Mouse (Mus musculus): Measurements from ENCODE around the gene Evl. TPM values are rescaled to one million over a fixed set of nuclear protein-coding genes. Genes with fewer than 3 reads are reported as not detected.

The Evl gene
- total and polyA plus RNA-seq, 2 experiments from 2014 or later: 178 to 231 TPM

DNA sequence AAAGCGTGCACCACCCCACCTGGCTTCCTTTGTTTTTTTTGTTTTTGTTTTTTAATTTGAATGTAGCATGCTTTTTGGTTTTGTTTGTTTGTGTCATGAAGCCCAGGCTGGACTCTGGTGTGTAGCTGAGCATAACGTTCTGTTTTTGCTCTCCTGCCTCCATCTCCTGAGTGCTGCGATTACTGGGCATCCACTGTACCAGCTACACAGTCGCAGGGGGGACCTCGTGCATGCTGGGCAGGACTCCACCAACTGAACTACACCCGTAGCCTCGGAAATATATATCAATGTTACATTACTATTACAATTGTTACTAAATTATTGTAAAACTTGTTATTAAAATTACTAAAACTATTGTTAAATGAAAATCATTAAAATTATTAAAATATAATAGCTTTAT lies 183.3 kb downstream of the Evl start:
- H3K9me3 ChIP-seq (ENCODE audit: low read length): no peaks in the 10 kb centered on the region
- H3K36me3 ChIP-seq (ENCODE audit: insufficient read depth, low read length): no peaks in the 10 kb centered on the region
- H3K27me3 ChIP-seq (ENCODE audit: insufficient read depth, low read length): no peaks in the 10 kb centered on the region
- no peak overlapping the region for H3K4me2 ChIP-seq (ENCODE audit: low read depth, low read length)
- no peak overlapping the region for H3K4me3 ChIP-seq (ENCODE audit: low read length)
- whole genome bisulfite sequencing: 90% methylated on average over 7 of the region's 7 CpGs
- H3K4me1 ChIP-seq (ENCODE audit: insufficient read depth, low read length): no peaks in the 10 kb centered on the region
- no peak for ATAC-seq
- H3K9ac ChIP-seq (replicated peaks; ENCODE audit: low read length): no peak overlapping the region
- no peak for TF ChIP-seq CTCF (IDR thresholded peaks at IDR 0.05; ENCODE audit: low read depth)
- no peak for DNase-seq (ENCODE audit: low spot score)
- H3K27ac ChIP-seq: no peak overlapping the region

MicroRNA genes within 50 kb of the gene (microRNA counts, 519-probe panel; counts per million panel counts)
- microRNA mmu-miR-342-3p: 5,143 counts per million, percentile 85 among the panel's probes with 10 or more counts
- 1,133 counts per million, percentile 14 among the panel's probes with 10 or more counts for microRNA mmu-miR-342-5p

Small RNAs within 50 kb of the gene (microRNA-seq; reads per million reads assigned to microRNA genes)
- gene Gm23872 (0 reads per million in 2 experiments), gene Mir342 (3,279 to 5,255 reads per million in 2 experiments)

Other genes with a start within 250 kb of the Evl start
- 10.2 and 10.8 TPM in 2 replicates for gene Hhipl1, start 248.4 kb upstream of the Evl start, total RNA-seq (2014; rRNA removed)
- gene Hhipl1, start 248.4 kb upstream of the Evl start, polyA plus RNA-seq (2015; fragmentation: Nextera tagmentation; extraction: Ambion mirVana): 2.8 and 3.2 TPM in 2 replicates
- gene Cyp46a1, start 220.3 kb upstream of the Evl start, total RNA-seq (2014; rRNA removed): 36.3 and 39.8 TPM in 2 replicates
- 46.2 and 49.7 TPM in 2 replicates for gene Cyp46a1, start 220.3 kb upstream of the Evl start, polyA plus RNA-seq (2015; fragmentation: Nextera tagmentation; extraction: Ambion mirVana)
- gene Eml1, start 183.8 kb upstream of the Evl start, total RNA-seq (2014; rRNA removed): 45.8 and 55.2 TPM in 2 replicates
- gene Eml1, start 183.8 kb upstream of the Evl start, polyA plus RNA-seq (2015; fragmentation: Nextera tagmentation; extraction: Ambion mirVana): 41.2 and 42.1 TPM in 2 replicates
- 0.10 and 0.47 TPM in 2 replicates for gene Degs2, start 147.6 kb downstream of the Evl start, total RNA-seq (2014; rRNA removed)
- 0.73 and 1.4 TPM in 2 replicates for gene Degs2, start 147.6 kb downstream of the Evl start, polyA plus RNA-seq (2015; fragmentation: Nextera tagmentation; extraction: Ambion mirVana)
- gene Yy1, start 238.3 kb downstream of the Evl start, total RNA-seq (2014; rRNA removed): 29.6 and 30.2 TPM in 2 replicates
- gene Yy1, start 238.3 kb downstream of the Evl start, polyA plus RNA-seq (2015; fragmentation: Nextera tagmentation; extraction: Ambion mirVana): 7.9 and 8.2 TPM in 2 replicates

All from hindbrain, postnatal 0 days (tissue).